Mouse (Mus musculus) adrenal gland, adult 18-20 months (tissue): ENCODE measurements around the gene Lect2. TPM values are rescaled to one million over a fixed set of nuclear protein-coding genes. Genes with fewer than 3 reads are reported as not detected.

Source experiments
- DNase-seq, 2 experiments: peaks; one replicate each; pipeline ENCODE4 v3.0.0; 2021 to 2022; ENCODE audit warnings: low spot score in 2 of 2
- long read RNA-seq, 2 experiments: library from polyadenylated mRNA; stranded (forward); transcript quantifications; one replicate each; pipeline ENCODE4 v2.0.0; 2021
- total RNA-seq, 2 experiments: library from RNA; stranded (reverse); gene quantifications; 1 replicate in 1 of 2; 2 replicates in 1 of 2; pipeline ENCODE4 v1.2.3; 2021

Lect2 gene
- total RNA-seq, result not detected
- long read RNA-seq, experiment 1, result 0 reads
- long read RNA-seq, experiment 2, result 0 reads

DNA sequence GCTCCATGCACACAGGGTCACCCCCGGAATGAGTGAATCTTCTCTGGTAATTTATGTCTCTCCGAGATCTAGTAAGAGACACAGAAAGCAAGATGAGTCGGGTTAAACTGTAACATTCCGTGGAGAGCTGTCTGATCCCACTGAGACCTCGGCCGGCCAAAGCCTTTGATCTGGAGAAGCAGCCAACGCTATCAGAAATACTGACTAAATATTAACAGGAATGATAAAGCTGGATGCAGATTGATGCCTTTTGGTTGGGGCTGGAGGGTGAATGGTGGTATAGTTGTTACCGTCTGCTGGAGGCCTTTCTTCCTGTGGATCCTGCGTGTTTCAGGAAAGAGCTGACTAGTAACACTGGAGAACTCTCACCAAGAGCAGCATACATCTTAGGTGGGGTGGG, at the start of gene Lect2:
Lect2 (minus strand) TSS at position 102 of the 400 bp plus-strand sequence.
- DNase-seq, result no peak

GRCm38 (mm10) chr13:56597296-56597695, 49.0 kb upstream of the Lect2 start:
- no peak for DNase-seq

- no peak for DNase-seq
These were observed 46.9 kb upstream of the Lect2 start for GRCm38 (mm10) chr13:56595246-56595645.

DNA sequence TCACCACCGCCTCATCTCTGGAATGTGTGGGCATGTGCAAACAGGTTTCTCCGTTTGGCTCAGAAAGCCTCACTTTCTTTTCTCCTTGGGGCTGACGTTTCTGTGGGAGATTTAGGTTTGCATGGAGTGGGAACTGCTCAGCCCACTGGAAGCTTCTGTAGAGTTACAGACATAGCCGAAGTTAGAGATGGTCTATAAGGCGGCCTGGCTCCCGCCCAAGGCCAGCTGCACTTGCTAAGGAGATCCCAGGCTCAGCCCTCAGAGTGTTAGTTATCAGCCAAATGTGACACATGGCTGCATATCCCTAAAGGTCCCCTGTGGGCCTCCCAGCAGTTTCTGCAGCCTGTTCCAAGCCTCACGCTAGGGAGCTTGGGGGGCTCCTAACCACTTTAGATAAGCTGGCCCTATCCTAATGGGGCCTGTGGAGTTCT, 45.7 kb upstream of the Lect2 start:
- no peak for DNase-seq

GRCm38 (mm10) chr13:56593196-56593595, 44.9 kb upstream of the Lect2 start:
- DNase-seq, result no peak

GRCm38 (mm10) chr13:56591939-56592338, 43.6 kb upstream of the Lect2 start:
- no peak for DNase-seq

- DNase-seq, result peak; percentile 35 to 66
These were observed 42.9 kb upstream of the Lect2 start for GRCm38 (mm10) chr13:56591191-56591590.

DNA sequence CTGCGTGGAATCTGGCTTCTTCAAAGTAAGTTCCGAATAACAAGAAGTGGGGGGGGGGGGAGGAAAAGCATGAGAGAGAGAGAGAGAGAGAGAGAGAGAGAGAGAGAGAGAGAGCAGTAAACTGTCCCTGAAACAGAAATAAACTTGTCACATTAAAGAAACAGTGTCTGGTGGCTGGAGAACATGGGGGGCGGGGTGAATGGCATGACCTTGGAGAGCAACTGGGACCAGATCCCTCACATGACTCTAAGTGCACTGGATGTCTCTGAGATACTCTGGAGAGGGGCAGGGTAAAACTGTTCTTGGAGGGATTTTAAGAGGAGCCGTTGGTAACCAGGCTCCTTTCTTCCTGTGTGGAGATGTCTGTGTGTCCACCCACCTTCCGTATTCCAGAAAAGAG, 41.9 kb upstream of the Lect2 start:
- no peak for DNase-seq

DNA sequence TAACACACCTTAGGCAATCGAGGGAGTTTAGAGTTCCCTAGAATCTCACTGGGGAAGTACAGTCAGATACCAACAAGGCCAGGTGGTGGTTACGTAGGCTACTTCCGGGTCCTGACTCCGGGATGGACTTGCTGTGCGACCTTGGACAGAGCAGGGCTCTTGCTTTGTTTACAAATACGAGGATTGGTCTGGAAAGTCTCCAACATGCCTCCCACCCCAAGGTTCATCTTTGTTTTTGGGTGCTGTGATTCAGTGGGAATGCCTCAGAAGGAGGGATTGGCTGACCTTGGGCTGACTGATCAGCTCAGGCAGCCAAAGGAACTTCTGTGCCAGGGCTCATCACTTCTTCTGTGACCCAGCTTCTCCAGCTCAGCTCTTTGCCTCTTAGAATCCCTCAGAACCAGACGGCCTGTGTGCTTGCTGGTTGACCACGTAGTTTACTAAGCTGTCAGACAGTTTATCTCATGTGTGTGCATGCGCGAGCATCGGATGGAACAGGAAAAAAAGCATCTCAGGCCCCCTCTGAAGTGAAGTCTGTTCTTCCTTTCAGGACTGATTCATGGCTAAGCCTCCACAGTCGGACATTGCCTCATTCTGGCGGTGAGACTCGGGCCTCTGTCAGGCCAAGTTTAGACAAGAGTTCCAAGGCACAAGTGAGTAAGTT, 40.3 kb upstream of the Lect2 start:
- DNase-seq, result peak in 1 of 2 experiments; percentile 52

DNA sequence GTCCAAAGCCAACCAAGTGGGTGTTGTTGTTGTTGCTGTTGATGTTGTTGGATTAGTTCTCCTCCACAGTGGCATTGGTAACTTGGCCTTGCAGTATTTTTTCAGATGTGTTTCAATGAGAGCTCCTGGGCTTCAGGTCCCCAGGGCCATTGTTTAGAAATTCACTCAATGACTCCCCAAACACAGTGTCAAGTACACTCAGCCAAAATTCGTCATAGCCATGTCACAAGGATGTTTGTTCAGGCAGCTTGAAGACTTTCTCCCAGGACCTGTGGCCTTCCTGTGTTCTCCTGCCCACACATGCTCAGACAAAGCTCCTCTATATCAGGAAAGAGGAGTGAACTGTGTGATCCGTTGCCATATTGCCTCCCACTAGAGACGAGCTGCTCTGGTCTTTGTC, 37.7 kb upstream of the Lect2 start:
- DNase-seq, result no peak

GRCm38 (mm10) chr13:56582720-56583119, 34.4 kb upstream of the Lect2 start:
- no peak for DNase-seq

- DNase-seq, result no peak
These were observed 33.7 kb upstream of the Lect2 start for GRCm38 (mm10) chr13:56581961-56582434.

DNA sequence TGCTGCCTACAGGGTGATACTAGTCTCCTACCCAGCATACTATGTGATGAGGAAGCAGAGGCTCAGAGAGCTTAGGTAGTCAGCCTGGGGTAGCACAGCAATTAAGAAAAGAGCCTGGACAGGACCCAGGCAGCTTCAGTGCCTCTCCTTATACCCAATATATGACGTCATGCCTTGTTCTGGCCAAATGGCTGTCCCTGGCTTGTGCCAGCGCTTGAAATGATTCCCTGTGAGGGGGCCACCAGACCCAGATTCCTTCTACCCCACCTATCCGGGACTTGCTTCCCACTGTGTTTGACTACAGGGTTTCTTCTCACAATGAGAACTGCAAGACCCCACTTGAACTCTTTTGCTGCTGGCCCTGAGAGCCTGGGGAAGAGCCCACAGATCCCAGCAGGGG, 33.2 kb upstream of the Lect2 start:
- no peak for DNase-seq

DNA sequence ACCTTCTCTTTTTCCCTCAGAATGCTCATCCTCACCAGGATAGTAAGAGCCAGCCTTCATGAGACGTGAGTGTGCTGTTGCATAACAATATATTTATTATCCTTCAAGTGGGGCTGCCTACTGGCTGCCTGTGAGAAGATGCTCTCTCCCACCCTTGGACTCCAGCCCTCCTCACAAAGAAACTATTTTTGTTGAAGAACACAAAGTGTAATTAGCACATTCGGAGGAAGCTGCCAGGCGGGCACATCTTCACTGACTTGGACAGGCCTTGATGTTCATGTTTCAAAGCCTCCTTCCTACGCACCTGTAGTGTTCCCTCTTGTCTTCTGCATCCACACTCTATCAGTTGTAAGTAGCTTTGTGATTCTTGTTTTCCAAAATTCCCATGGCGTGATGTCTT, 32.1 kb upstream of the Lect2 start:
- DNase-seq, result no peak

DNA sequence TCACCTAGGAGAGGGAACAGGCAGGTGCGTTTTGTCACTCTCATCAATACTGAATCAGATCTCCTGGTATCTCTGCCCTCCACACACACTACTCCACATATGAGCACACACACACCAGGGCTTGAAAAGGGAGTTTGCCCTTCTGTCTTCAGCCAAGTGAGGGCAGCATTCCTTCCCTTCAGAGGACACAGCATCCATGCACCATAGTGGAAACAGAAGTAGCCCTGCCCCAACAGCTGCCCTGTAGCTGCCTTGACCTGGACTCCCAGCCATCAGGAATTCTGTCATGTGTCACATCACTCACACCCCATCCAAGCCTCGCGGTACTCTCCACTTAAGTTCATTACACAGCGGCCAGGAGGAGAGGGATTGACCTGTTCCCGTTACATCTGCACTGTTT, 29.8 kb upstream of the Lect2 start:
- no peak for DNase-seq

- DNase-seq, result peak; percentile 83 to 86
These were observed 27.5 kb upstream of the Lect2 start for GRCm38 (mm10) chr13:56575701-56576321.

GRCm38 (mm10) chr13:56575074-56575473, 26.8 kb upstream of the Lect2 start:
- DNase-seq, result no peak

DNA sequence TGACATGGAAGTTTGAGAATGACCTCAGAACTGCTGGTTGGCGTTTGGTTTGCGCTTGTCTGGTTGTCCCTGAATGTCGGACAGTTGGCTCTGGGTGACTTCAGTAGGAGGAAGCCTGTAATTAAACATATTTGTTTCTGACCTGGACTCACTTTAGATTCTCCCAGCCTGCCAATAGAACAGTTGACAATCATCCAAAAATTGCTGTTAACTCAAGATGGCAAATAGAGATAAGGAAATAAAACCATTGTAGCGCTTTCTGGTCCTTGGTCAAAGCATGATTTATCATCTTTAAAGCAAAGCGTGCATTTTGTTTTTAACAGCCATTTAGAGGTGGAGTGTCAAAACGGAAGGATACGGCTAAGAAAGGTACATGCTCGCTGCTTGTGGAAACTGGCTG, 23.3 kb upstream of the Lect2 start:
- DNase-seq, result no peak

GRCm38 (mm10) chr13:56566336-56566735, 18.0 kb upstream of the Lect2 start:
- no peak for DNase-seq

GRCm38 (mm10) chr13:56563075-56563474, 14.8 kb upstream of the Lect2 start:
- peak; percentile 53 to 61 for DNase-seq

- DNase-seq, result no peak
These were observed 12.8 kb upstream of the Lect2 start for GRCm38 (mm10) chr13:56561129-56561528.

- DNase-seq, result no peak
These were observed 11.6 kb upstream of the Lect2 start for GRCm38 (mm10) chr13:56559841-56560370.
